Mouse (Mus musculus): ENCODE measurements around the gene Fer. TPM values are rescaled to one million over a fixed set of nuclear protein-coding genes. Genes with fewer than 3 reads are reported as not detected.

The Fer gene
- polyA plus RNA-seq (2012; rRNA removed): 2.0 and 4.3 TPM in 2 replicates

- 2% methylated on average over 39 of the region's 41 CpGs for WGBS
- no peak for DNase-seq
- TF ChIP-seq CTCF (IDR thresholded peaks at IDR 0.05; ENCODE audit: insufficient read depth, low read length): no peak
- TF ChIP-seq POLR2A (IDR thresholded peaks at IDR 0.05; ENCODE audit: borderline replicate concordance, extremely low read depth, low read depth, low read length): no peak
- Histone ChIP-seq H3K4me3 (replicated peaks; ENCODE audit: extremely low read depth, low read depth, low read length) (peak within 1 kb of the TSS; percentile 91), H3K4me1 (ENCODE audit: control insufficient read depth, insufficient read depth, low read length) (peaks cover 3% of the 10 kb centered on the region; the same call in 1 of the 2 replicates)
Observed at GRCm38 (mm10) chr17:63863012-63863630, at the start of gene Fer. Gene Fer, plus strand, starts transcription at chr17:63863062.

GRCm38 (mm10) chr17:63813552-63813951, 49.3 kb upstream of the Fer start:
- DNase-seq: no peak
- WGBS: 81% methylated on average over 6 of the region's 6 CpGs
- H3K4me3 ChIP-seq (replicated peaks; ENCODE audit: extremely low read depth, low read depth, low read length): no peak overlapping the region
- TF ChIP-seq POLR2A (IDR thresholded peaks at IDR 0.05; ENCODE audit: borderline replicate concordance, extremely low read depth, low read depth, low read length): no peak
- no peak for TF ChIP-seq CTCF (IDR thresholded peaks at IDR 0.05; ENCODE audit: insufficient read depth, low read length)
- no peaks in the 10 kb centered on the region for H3K4me1 ChIP-seq (ENCODE audit: control insufficient read depth, insufficient read depth, low read length)

- TF ChIP-seq CTCF (IDR thresholded peaks at IDR 0.05; ENCODE audit: insufficient read depth, low read length) (no peak), POLR2A (IDR thresholded peaks at IDR 0.05; ENCODE audit: borderline replicate concordance, extremely low read depth, low read depth, low read length) (no peak)
- 67% methylated on average over 10 of the region's 10 CpGs for WGBS
- Histone ChIP-seq H3K4me3 (replicated peaks; ENCODE audit: extremely low read depth, low read depth, low read length) (no peak overlapping the region), H3K4me1 (ENCODE audit: control insufficient read depth, insufficient read depth, low read length) (no peaks in the 10 kb centered on the region)
- no peak for DNase-seq
Observed at GRCm38 (mm10) chr17:63818444-63819027, 44.3 kb upstream of the Fer start.

- WGBS: 84% methylated on average over 4 of the region's 4 CpGs
- no peak overlapping the region for H3K4me3 ChIP-seq (replicated peaks; ENCODE audit: extremely low read depth, low read depth, low read length)
- TF ChIP-seq POLR2A (IDR thresholded peaks at IDR 0.05; ENCODE audit: borderline replicate concordance, extremely low read depth, low read depth, low read length): no peak
- DNase-seq: no peak
- no peaks in the 10 kb centered on the region for H3K4me1 ChIP-seq (ENCODE audit: control insufficient read depth, insufficient read depth, low read length)
Observed at GRCm38 (mm10) chr17:63824141-63824540, 38.7 kb upstream of the Fer start.

- WGBS: 89% methylated on average over 8 of the region's 8 CpGs
- no peak for TF ChIP-seq POLR2A (IDR thresholded peaks at IDR 0.05; ENCODE audit: borderline replicate concordance, extremely low read depth, low read depth, low read length)
- no peak for TF ChIP-seq CTCF (IDR thresholded peaks at IDR 0.05; ENCODE audit: insufficient read depth, low read length)
- DNase-seq: no peak
- no peaks in the 10 kb centered on the region for H3K4me1 ChIP-seq (ENCODE audit: control insufficient read depth, insufficient read depth, low read length)
- no peak overlapping the region for H3K4me3 ChIP-seq (replicated peaks; ENCODE audit: extremely low read depth, low read depth, low read length)
Observed at GRCm38 (mm10) chr17:63826196-63826595, 36.7 kb upstream of the Fer start.

- no peak for TF ChIP-seq POLR2A (IDR thresholded peaks at IDR 0.05; ENCODE audit: borderline replicate concordance, extremely low read depth, low read depth, low read length)
- TF ChIP-seq CTCF (IDR thresholded peaks at IDR 0.05; ENCODE audit: insufficient read depth, low read length): no peak
Observed at GRCm38 (mm10) chr17:63826767-63827166, 36.1 kb upstream of the Fer start.

GRCm38 (mm10) chr17:63828561-63829332, 34.1 kb upstream of the Fer start:
- no peak for DNase-seq
- H3K4me3 ChIP-seq (replicated peaks; ENCODE audit: extremely low read depth, low read depth, low read length): no peak overlapping the region
- no peaks in the 10 kb centered on the region for H3K4me1 ChIP-seq (ENCODE audit: control insufficient read depth, insufficient read depth, low read length)
- 43% methylated on average over 5 of the region's 5 CpGs for WGBS
- TF ChIP-seq POLR2A (IDR thresholded peaks at IDR 0.05; ENCODE audit: borderline replicate concordance, extremely low read depth, low read depth, low read length): no peak
- TF ChIP-seq CTCF (IDR thresholded peaks at IDR 0.05; ENCODE audit: insufficient read depth, low read length): no peak

More at GRCm38 (mm10) chr17:63826767-63827166, 36.1 kb upstream of the Fer start:
- WGBS: 51% methylated on average over 7 of the region's 7 CpGs
- H3K4me3 ChIP-seq (replicated peaks; ENCODE audit: extremely low read depth, low read depth, low read length): no peak overlapping the region
- DNase-seq: no peak
- no peaks in the 10 kb centered on the region for H3K4me1 ChIP-seq (ENCODE audit: control insufficient read depth, insufficient read depth, low read length)

- Histone ChIP-seq H3K4me3 (replicated peaks; ENCODE audit: extremely low read depth, low read depth, low read length) (no peak overlapping the region), H3K4me1 (ENCODE audit: control insufficient read depth, insufficient read depth, low read length) (no peaks in the 10 kb centered on the region)
- no peak for DNase-seq
- no peak for TF ChIP-seq POLR2A (IDR thresholded peaks at IDR 0.05; ENCODE audit: borderline replicate concordance, extremely low read depth, low read depth, low read length)
- WGBS: 59% methylated on average over 4 of the region's 4 CpGs
Observed at GRCm38 (mm10) chr17:63831550-63831949, 31.3 kb upstream of the Fer start.

GRCm38 (mm10) chr17:63836223-63836622, 26.6 kb upstream of the Fer start:
- Histone ChIP-seq H3K4me1 (ENCODE audit: control insufficient read depth, insufficient read depth, low read length) (no peaks in the 10 kb centered on the region), H3K4me3 (replicated peaks; ENCODE audit: extremely low read depth, low read depth, low read length) (no peak overlapping the region)
- DNase-seq: no peak
- WGBS: 89% methylated on average over 2 of the region's 2 CpGs
- TF ChIP-seq CTCF (IDR thresholded peaks at IDR 0.05; ENCODE audit: insufficient read depth, low read length): no peak
- no peak for TF ChIP-seq POLR2A (IDR thresholded peaks at IDR 0.05; ENCODE audit: borderline replicate concordance, extremely low read depth, low read depth, low read length)
